Mouse (Mus musculus): Measurements from ENCODE around the gene Bcar1. TPM values are rescaled to one million over a fixed set of nuclear protein-coding genes. Genes with fewer than 3 reads are reported as not detected.
A peak's percentile ranks its signal among the peaks of the same experiment; 100 is the strongest.

Bcar1 gene
- polyA plus RNA-seq, 1 experiment, result not detected

DNA sequence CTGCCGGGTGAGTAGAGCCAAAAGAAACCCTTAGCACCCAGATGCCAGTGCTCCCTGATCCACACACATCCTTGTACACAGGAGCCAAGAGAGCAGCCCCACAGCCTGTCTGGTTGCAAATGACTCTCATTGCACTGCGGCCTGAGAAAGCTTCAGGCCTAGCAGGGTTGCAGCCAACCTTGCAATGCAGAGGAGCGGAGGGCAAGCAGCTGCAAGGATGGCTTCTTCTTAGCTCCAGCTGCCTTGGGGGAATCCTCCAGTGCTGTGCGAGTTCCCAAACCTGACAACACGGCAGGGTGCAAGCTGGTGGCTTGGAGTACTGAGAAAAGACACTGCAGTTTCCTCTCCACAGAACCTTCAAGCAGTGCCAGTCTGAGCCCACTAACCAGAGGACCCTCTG is 15.1 kb downstream of the Bcar1 start:
- Histone ChIP-seq H3K4me3 (ENCODE audit: insufficient read depth, low read depth, low read length) (no peak overlapping the region), H3K27ac (ENCODE audit: insufficient read depth, low read depth, low read length) (no peak overlapping the region), H3K4me1 (ENCODE audit: control insufficient read depth, insufficient read depth, low read length) (peaks cover 22% of the 10 kb centered on the region)
- WGBS, result 84% methylated on average over 5 of the region's 5 CpGs
- TF ChIP-seq POLR2A (IDR thresholded peaks at IDR 0.05; ENCODE audit: insufficient read depth, low read depth, low read length) (no peak), CTCF (IDR thresholded peaks at IDR 0.05; ENCODE audit: insufficient read depth, low read depth, low read length) (no peak)

DNA sequence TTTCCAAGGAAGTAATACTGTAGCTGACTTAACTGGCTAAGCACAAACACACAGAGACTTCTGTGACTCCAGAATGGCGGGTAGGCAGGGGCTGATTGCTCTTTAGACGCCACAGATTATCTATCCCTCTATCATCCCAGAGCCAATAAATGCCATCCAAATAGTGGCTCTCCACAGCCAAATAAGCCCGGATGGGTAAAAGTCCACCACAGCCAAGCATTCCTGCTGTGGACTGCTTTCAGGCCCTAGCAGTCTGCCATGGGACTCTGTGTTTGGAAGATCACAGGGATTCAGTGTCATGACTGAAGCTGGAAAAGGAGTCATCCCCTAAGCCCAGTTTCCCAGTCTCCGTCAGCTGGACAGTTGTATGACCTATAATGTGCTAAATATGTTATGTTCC is 16.1 kb downstream of the Bcar1 start:
- TF ChIP-seq POLR2A (IDR thresholded peaks at IDR 0.05; ENCODE audit: insufficient read depth, low read depth, low read length) (no peak), CTCF (IDR thresholded peaks at IDR 0.05; ENCODE audit: insufficient read depth, low read depth, low read length) (no peak)

DNA sequence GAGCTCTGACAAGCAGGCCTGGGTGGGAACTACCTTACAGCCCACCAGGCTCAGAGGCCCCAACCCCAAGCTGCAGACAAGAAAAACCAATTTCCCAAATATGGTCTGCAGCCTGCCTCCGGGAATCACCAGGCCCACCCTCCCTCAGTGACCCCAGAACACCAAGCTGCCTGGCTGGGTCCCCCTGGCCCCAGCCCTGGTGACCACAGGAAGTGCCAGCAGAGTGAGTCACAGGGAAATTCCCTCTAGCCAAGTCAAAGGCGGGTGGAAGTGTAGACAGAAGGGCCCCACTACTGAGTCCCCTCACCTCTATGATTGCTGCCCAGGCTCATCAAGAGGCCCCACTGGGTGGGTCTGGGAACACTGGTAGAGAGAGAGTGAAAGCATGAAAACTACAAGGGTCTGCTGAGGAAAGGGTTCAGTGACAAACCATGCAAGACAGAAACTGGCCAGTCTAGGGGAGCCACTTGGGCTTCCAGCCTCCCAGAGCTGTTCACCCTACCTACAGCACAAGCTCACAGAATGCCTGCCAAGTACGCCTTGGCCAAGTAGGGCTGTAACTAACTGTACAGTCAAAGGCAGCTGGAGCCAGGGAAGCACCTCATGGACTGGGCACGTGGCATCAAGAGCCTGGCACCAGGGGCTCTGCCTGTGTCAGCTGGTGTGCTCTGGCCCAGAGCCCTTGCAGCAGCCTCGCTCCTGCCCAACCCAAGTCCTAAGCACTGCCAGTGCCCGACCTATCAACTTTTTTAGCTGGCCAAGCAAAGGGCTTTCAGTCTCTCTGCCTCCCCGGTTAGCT is 17.3 kb downstream of the Bcar1 start:
- TF ChIP-seq POLR2A (IDR thresholded peaks at IDR 0.05; ENCODE audit: insufficient read depth, low read depth, low read length), result no peak
- no peak for TF ChIP-seq CTCF (IDR thresholded peaks at IDR 0.05; ENCODE audit: insufficient read depth, low read depth, low read length)
- WGBS, result 59% methylated on average over 7 of the region's 7 CpGs
- H3K4me1 ChIP-seq (ENCODE audit: control insufficient read depth, insufficient read depth, low read length), result peaks cover 14% of the 10 kb centered on the region
- no peak overlapping the region for H3K4me3 ChIP-seq (ENCODE audit: insufficient read depth, low read depth, low read length)
- no peak overlapping the region; the same call in 1 of the 2 replicates for H3K27ac ChIP-seq (ENCODE audit: insufficient read depth, low read depth, low read length)

More for the DNA sequence above, 16.1 kb downstream of the Bcar1 start:
- Histone ChIP-seq H3K4me1 (ENCODE audit: control insufficient read depth, insufficient read depth, low read length) (peaks cover 18% of the 10 kb centered on the region), H3K4me3 (ENCODE audit: insufficient read depth, low read depth, low read length) (no peak overlapping the region), H3K27ac (ENCODE audit: insufficient read depth, low read depth, low read length) (no peak overlapping the region)
- WGBS, result 85% methylated on average over 4 of the region's 4 CpGs

DNA sequence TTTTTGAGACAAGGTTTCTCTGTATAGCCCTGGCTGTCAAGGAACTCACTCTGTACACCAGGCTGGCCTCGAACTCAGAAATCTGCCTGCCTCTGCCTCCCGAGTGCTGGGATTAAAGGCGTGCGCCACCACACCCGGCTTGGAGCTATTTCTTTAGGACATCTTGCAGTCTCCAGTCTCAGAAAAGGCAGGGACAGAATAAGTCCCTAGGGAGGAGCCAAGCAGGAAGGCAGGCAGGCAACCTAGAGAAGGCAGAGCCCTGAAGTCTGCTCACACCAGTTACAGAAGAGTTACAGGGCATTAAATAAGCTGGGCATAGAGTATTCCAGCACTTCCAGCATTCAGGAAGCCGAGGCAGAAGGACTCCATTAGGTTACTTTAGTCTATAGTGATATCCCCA is 18.3 kb downstream of the Bcar1 start:
- Histone ChIP-seq H3K4me3 (ENCODE audit: insufficient read depth, low read depth, low read length) (no peak overlapping the region), H3K4me1 (ENCODE audit: control insufficient read depth, insufficient read depth, low read length) (peaks cover 9% of the 10 kb centered on the region), H3K27ac (ENCODE audit: insufficient read depth, low read depth, low read length) (no peak overlapping the region)
- TF ChIP-seq POLR2A (IDR thresholded peaks at IDR 0.05; ENCODE audit: insufficient read depth, low read depth, low read length), result no peak
- TF ChIP-seq CTCF (IDR thresholded peaks at IDR 0.05; ENCODE audit: insufficient read depth, low read depth, low read length), result no peak
- 93% methylated on average over 6 of the region's 6 CpGs for WGBS

DNA sequence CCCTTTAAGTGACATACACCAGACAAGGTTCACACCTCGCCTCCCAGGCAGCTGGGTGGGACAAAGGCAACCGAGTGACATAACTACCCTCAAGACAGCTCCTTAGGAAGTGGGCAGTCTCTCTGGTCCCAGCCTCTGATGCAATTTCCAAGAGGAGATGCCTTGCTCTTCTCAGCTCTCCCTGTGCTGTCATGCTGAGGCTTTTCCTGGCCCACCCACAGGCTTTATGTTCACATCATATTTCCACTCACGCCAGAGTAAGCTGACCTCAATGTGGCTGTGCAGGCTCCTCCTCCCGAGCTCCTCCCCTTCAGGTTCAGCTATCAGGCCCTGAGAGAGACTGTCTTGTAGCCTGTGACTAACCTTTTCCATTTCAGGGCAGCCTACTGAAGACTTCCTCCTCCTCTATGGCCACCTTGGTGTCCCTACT is 23.5 kb downstream of the Bcar1 start:
- Histone ChIP-seq H3K4me1 (ENCODE audit: control insufficient read depth, insufficient read depth, low read length) (peaks cover 43% of the 10 kb centered on the region), H3K4me3 (ENCODE audit: insufficient read depth, low read depth, low read length) (no peak overlapping the region), H3K27ac (ENCODE audit: insufficient read depth, low read depth, low read length) (no peak overlapping the region)
- 72% methylated on average over 4 of the region's 4 CpGs for WGBS
- TF ChIP-seq CTCF (IDR thresholded peaks at IDR 0.05; ENCODE audit: insufficient read depth, low read depth, low read length), result no peak
- no peak for TF ChIP-seq POLR2A (IDR thresholded peaks at IDR 0.05; ENCODE audit: insufficient read depth, low read depth, low read length)

- TF ChIP-seq POLR2A (IDR thresholded peaks at IDR 0.05; ENCODE audit: insufficient read depth, low read depth, low read length), result no peak
- no peak for TF ChIP-seq CTCF (IDR thresholded peaks at IDR 0.05; ENCODE audit: insufficient read depth, low read depth, low read length)
- no peak overlapping the region for H3K4me3 ChIP-seq (ENCODE audit: insufficient read depth, low read depth, low read length)
- WGBS, result 52% methylated on average over 5 of the region's 5 CpGs
- H3K27ac ChIP-seq (ENCODE audit: insufficient read depth, low read depth, low read length), result no peak overlapping the region
- peaks cover 44% of the 10 kb centered on the region for H3K4me1 ChIP-seq (ENCODE audit: control insufficient read depth, insufficient read depth, low read length)
These were observed 24.7 kb downstream of the Bcar1 start for GRCm38 (mm10) chr8:111718937-111719336.

DNA sequence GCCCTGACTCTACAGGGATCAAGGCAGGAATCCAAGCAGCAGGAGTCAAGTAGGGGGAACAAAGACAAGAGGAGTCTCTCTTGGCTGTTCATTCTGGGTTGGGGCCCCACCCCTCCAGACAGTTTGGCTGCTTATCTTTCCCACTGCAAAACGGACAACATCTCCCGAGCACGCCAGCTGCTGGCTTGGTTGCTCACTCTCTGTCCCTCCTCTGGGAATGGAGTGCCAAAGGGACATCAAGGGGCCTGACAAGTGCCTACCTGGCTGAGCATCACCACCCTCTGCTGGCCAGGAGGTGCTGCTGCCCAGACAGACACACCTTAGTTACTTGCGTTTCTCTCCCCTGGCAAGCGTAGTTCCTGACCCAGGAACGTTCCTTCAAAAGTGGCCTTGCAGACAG is 25.7 kb downstream of the Bcar1 start:
- WGBS, result 64% methylated on average over 6 of the region's 6 CpGs
- TF ChIP-seq POLR2A (IDR thresholded peaks at IDR 0.05; ENCODE audit: insufficient read depth, low read depth, low read length), result no peak
- no peak for TF ChIP-seq CTCF (IDR thresholded peaks at IDR 0.05; ENCODE audit: insufficient read depth, low read depth, low read length)

DNA sequence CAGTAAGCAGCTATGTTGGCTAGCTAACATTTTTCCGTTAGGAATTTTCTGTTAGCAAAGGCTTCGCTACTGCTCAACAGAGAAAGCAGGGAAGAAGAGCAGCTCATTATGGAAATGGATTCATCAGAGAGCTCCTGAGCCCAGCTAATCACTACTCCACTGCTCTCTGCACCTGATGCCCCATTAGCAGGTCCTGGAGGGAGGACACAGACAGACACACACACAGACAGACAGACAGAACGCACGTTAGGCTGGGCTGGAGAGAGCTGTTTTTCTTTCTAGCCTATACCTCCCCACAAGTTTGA is 26.2 kb downstream of the Bcar1 start:
- Histone ChIP-seq H3K4me1 (ENCODE audit: control insufficient read depth, insufficient read depth, low read length) (peaks cover 44% of the 10 kb centered on the region), H3K27ac (ENCODE audit: insufficient read depth, low read depth, low read length) (peak overlapping the region; percentile 34), H3K4me3 (ENCODE audit: insufficient read depth, low read depth, low read length) (no peak overlapping the region)
- 71% methylated on average over 4 of the region's 4 CpGs for WGBS
- TF ChIP-seq CTCF (IDR thresholded peaks at IDR 0.05; ENCODE audit: insufficient read depth, low read depth, low read length) (no peak), POLR2A (IDR thresholded peaks at IDR 0.05; ENCODE audit: insufficient read depth, low read depth, low read length) (no peak)

More for the DNA sequence above, 25.7 kb downstream of the Bcar1 start:
- Histone ChIP-seq H3K27ac (ENCODE audit: insufficient read depth, low read depth, low read length) (peak overlapping the region; percentile 34; the same call in 1 of the 2 replicates), H3K4me3 (ENCODE audit: insufficient read depth, low read depth, low read length) (no peak overlapping the region), H3K4me1 (ENCODE audit: control insufficient read depth, insufficient read depth, low read length) (peaks cover 44% of the 10 kb centered on the region)

DNA sequence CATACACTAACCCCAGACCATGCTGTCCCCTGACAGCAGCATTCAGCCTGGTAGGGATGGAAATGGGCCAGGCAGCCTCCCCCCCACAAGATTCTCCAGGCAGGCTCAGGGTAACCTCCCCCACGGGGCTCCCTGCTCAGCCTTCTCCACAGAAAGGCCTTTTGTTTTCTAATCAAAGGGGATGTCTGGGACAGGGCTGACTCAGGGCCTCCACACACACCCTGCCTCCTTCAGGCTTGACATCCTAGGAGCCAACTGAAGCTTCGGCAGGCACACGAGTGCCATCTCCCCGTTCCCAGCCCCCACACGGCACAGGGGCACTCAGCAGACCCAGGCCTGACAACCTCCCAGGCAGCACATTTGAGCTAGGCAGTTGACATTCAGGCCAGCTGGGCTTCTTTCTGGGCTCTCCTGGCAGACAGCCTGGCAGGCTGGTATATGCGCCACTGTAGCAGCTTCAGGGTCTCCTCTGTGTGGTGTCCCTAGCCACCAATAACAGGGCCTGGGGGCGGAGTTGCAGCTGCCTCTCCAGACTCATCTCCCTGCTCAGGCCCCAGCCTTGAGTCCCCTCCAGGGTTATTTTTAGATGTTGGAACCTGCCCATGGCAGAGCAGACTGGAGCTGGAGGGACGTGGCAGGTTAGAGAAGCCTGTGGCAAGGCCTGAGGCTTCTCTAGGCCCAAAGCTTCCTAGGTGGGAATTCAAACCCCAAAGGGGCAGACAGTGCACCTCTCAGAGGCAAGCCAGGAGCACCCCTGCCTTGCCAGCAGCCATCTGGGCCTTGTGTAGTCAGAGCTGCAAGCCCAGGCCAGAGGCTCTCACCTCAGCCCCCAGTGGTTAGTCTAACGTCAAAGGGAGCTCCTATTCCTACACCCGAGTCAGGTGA is 26.8 kb downstream of the Bcar1 start:
- Histone ChIP-seq H3K4me3 (ENCODE audit: insufficient read depth, low read depth, low read length) (no peak overlapping the region), H3K27ac (ENCODE audit: insufficient read depth, low read depth, low read length) (peak overlapping the region; percentile 44), H3K4me1 (ENCODE audit: control insufficient read depth, insufficient read depth, low read length) (peaks cover 44% of the 10 kb centered on the region)
- TF ChIP-seq CTCF (IDR thresholded peaks at IDR 0.05; ENCODE audit: insufficient read depth, low read depth, low read length) (no peak), POLR2A (IDR thresholded peaks at IDR 0.05; ENCODE audit: insufficient read depth, low read depth, low read length) (0 out of 2 replicates have a peak, but pooled peaks have one; percentile 16)
- 22% methylated on average over 10 of the region's 10 CpGs for WGBS

Data from olfactory bulb, adult 2 months (tissue).